Mouse (Mus musculus): ENCODE data around the gene Rpl24.

The Rpl24 gene

GRCm38 (mm10) chr16:55971735-55972615 is 5.9 kb downstream of the Rpl24 start:
- no peak for DNase-seq

- no peak for DNase-seq
These were observed 6.6 kb downstream of the Rpl24 start for GRCm38 (mm10) chr16:55972626-55973201.

GRCm38 (mm10) chr16:55973431-55974255 is 7.6 kb downstream of the Rpl24 start, which contains the start of gene Zbtb11:
Gene Zbtb11, plus strand, starts transcription at chr16:55973883.
- peak; percentile 99 to 100 for DNase-seq

GRCm38 (mm10) chr16:55974256-55974902 is 8.3 kb downstream of the Rpl24 start:
- DNase-seq = peak; percentile 94 to 97

GRCm38 (mm10) chr16:55974903-55975285 is 8.8 kb downstream of the Rpl24 start:
- peak; percentile 49 to 57 for DNase-seq

- DNase-seq = no peak
These were observed 19.9 kb downstream of the Rpl24 start for GRCm38 (mm10) chr16:55986001-55986400.

GRCm38 (mm10) chr16:55990311-55990710 is 24.2 kb downstream of the Rpl24 start:
- DNase-seq = no peak

GRCm38 (mm10) chr16:55994235-55994634 is 28.2 kb downstream of the Rpl24 start:
- DNase-seq = no peak

GRCm38 (mm10) chr16:56006798-56007197 is 40.7 kb downstream of the Rpl24 start:
- no peak for DNase-seq

GRCm38 (mm10) chr16:56008862-56009261 is 42.8 kb downstream of the Rpl24 start:
- no peak for DNase-seq

- DNase-seq = no peak
These were observed 47.0 kb downstream of the Rpl24 start for GRCm38 (mm10) chr16:56012789-56013743.

GRCm38 (mm10) chr16:56014076-56014475 is 48.0 kb downstream of the Rpl24 start:
- DNase-seq = no peak

GRCm38 (mm10) chr16:56019660-56020059 is 53.6 kb downstream of the Rpl24 start:
- DNase-seq = no peak

Measured in kidney, postnatal 36 days (tissue).